Mouse (Mus musculus): ENCODE results near the gene Smad3.

The Smad3 gene

GRCm38 (mm10) chr9:63745821-63746632 lies 11.8 kb downstream of the Smad3 start:
- DNase-seq (ENCODE audit: low spot score): peak; percentile 59

GRCm38 (mm10) chr9:63744595-63744994 lies 13.2 kb downstream of the Smad3 start:
- no peak for DNase-seq (ENCODE audit: low spot score)

DNA sequence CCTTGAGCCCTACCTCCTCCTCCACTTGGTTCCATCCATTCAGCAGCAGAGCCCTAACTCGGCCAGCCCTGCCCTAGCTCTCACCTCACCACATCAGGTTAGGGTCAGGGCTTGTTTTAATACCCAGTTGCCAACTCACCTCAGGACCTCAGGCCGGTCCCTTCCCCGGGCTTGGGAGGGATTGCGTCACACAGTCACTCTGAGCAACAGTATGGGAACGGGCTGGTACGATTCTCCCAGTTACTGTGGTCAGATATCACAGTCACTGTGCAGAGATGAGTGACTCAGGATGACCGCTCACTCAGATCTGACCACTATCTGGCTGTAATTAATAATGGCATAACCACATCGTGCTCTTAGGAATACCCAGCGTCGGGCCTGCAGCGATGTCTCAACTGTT lies 14.0 kb downstream of the Smad3 start:
- DNase-seq (ENCODE audit: low spot score): no peak

DNA sequence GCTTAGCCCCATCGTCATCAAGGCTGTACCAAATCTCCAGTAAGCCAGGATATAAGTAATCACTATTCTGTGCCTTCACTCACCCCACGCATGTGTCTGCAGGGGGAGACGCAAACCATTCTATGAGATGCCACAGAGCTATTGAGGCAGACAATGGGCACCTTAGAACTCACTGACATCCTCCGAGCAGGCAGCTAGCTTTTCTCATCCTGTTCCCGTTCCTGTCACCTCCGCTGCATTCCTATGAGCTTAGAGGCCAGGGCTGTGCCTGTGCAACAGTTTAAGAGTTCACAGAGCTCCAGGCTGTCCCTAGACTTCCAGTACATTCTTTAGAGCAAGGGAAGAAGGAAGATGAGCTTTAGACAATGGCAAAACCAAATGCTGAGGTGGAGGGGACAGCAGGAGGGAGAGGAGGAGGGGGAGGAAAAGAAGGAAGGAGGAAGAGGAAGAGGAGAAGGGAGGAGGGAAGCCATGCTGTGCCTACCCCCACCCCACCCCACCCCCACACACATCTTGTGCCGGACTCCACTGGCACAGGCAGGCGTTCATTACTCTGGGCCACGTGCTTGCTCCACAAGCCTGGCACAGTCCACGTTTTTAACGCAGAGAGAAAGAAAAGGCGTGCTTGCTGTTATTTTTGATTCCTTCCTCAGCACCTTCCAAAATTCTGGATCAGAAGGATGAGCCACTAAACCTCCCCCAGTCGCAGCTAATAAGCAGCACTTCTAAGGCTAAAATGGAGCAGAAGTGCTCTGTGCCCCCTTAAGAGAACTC lies 14.7 kb downstream of the Smad3 start:
- no peak for DNase-seq (ENCODE audit: low spot score)

- DNase-seq (ENCODE audit: low spot score): no peak
Observed at GRCm38 (mm10) chr9:63742318-63742717, 15.5 kb downstream of the Smad3 start.

DNA sequence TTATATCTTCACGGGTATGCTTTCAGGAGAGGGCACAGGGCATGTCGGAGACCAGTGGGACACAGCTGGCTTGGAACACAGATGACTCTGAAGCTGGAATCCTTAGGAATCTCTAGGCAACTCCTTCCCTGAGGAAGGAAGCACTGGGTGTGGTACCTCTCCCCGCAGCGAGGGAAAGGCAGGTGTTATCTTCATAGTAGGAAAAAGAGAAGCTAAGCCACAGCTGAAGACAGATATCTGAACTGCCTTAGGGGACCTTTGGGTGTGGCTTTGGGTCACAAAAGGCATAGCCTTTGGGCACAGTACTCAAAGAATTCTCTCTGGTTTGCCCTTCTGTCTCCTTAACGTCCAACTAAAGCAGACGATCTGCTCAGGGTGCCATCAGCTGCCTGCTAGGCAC lies 16.0 kb downstream of the Smad3 start:
- no peak for DNase-seq (ENCODE audit: low spot score)

GRCm38 (mm10) chr9:63740320-63740841 lies 17.4 kb downstream of the Smad3 start:
- no peak for DNase-seq (ENCODE audit: low spot score)

- DNase-seq (ENCODE audit: low spot score): no peak
Observed at GRCm38 (mm10) chr9:63738830-63739229, 19.0 kb downstream of the Smad3 start.

DNA sequence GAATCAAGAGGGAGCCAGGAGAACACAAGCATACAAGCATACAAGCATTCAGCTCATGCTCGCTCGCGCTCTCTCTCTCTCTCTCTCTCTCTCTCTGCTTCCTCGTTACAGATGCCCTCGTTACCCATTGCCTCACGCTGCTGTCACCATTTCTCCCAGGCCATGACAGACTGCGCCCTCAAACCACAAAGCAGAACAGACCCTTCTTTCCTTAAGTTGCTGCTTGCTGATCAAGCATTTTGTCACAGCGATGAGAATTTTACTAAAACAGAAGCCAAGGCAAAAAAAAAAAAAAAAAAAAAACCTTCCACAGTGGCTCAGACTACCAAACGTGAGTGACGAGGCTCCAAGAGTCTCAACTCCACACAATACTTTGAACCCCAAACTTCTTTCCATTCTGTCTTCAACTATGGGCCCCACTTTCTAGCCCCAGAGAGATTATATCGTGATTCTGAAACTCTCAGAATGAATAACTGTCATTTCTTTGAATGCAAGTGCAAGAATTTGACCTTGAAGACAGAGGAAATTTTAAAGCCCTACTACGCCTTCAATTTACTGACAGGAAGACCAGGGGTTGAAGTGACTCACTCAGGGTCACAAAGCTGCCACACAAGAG lies 19.6 kb downstream of the Smad3 start:
- no peak for DNase-seq (ENCODE audit: low spot score)

DNA sequence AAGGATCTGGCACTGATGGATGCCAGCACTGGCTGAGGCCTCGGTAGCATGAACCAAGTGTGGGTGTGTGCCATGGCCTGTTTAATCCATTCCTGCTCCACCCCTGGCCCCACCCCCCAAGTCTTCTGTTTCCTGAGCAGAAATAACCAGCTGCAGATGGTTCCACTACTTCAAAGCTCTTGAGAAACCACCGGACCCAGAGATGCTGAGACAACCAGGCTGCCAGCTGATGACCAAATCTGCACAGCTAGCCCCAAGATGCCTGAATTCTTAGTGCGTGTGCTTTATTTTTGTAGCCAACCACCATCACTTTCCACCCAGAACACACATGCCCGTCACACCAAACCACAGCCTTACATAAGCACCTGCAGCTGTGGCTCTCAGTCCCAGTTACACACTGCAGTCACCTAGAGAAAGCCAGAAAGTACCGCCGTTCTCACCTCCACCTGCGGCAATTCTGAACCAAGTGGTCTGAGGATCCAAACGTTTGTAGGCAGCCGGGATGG lies 20.3 kb downstream of the Smad3 start:
- DNase-seq (ENCODE audit: low spot score): no peak

GRCm38 (mm10) chr9:63734261-63734660 lies 23.5 kb downstream of the Smad3 start:
- DNase-seq (ENCODE audit: low spot score): no peak

DNA sequence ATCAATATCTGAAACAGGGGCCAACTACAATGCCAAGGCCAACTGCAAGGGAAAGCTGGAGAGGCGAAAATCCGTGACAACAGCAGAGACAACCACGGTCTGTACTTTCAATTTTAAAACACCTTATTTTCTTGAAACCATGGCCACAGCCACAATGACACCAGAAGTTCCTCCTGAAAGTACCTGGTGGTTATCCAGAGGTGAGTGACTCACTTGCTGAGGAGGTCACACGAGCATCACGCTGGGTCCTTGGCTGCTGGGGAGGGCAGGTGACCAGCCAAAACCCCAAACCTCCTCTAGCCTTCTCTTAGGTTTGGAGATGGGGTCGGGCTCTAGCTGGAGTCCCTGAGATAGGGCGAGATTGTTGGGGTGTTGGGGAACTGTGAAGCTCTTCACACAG lies 25.1 kb downstream of the Smad3 start:
- no peak for DNase-seq (ENCODE audit: low spot score)

GRCm38 (mm10) chr9:63731114-63731828 lies 26.5 kb downstream of the Smad3 start:
- DNase-seq (ENCODE audit: low spot score): no peak

DNA sequence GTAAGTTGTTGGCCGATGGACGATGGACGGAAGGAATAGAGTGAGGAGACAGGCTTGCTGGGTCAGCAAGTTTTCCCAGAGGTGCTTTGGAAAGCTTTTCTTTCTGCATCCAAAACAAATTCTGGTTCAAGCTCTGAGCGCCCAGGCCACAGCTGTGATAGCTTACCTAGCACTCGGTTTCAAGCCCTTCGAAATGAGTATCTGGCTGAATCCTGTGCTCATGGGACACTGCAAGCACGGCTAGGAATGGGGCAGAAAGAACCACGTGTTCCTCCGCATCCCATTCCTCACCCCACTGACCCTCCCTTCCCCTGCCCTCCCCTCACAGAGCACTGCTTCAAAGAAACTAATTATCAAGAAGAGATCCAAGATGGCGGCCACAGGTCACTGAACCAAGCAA lies 28.8 kb downstream of the Smad3 start:
- no peak for DNase-seq (ENCODE audit: low spot score)

DNA sequence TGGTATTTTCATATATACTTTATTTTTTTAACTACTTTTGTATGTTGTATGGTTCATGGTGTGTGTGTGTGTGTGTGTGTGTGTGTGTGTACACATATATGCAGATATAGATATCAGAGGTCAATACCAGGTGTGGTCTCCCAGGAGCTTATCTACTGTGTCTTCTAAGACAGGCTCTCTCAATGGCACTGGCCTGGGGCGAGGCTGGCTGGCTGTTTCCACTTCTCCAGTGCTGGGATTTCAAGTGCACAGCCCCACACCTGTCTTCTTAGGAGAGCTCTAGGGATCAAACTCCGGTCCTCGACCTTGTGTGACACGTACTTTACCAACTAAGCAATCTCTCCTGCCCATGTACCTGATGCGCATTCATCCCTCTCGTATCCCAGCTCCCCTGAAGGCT lies 30.7 kb downstream of the Smad3 start:
- DNase-seq (ENCODE audit: low spot score): no peak

- DNase-seq (ENCODE audit: low spot score): no peak
Observed at GRCm38 (mm10) chr9:63726088-63727010, 31.4 kb downstream of the Smad3 start.

DNA sequence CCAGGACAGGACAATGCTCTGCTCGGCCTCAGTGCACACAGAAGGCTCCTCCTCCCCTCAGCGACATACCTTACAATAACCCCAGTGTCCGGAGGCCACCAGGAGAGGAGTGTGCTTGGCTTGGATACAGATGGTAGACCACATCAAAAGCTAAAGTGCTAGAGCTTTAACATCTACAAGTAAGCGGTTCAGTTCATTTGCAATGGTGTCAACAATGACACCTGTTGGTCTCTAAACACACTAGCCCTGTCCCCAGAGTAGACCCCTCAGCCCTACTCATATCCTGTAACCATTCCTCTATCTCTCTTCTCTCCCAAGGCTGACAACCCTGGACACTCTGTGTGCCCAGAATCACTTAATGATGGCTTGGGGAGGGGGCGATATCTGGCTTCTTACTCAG lies 33.0 kb downstream of the Smad3 start:
- DNase-seq (ENCODE audit: low spot score): no peak

DNA sequence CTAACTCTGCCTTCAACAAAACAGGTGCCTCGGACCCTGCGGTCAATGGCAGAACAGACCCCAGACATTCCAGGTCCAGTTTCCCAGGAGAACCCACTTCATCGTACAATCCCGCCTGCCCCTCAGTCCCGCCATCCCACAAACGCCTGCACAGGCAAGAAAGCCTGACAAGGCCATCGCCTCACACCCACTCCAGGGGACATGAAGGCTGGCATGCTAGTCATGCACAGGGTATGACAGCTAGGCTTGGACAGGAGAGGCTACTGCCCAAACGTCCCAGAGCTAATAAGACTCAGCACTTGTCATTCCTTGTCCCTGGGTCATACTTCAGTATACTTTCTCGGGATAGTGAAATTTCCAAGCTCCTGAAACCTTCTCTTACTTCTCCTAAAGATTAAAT lies 34.9 kb downstream of the Smad3 start:
- DNase-seq (ENCODE audit: low spot score): no peak

- DNase-seq (ENCODE audit: low spot score): no peak
Observed at GRCm38 (mm10) chr9:63722350-63722749, 35.4 kb downstream of the Smad3 start.

DNA sequence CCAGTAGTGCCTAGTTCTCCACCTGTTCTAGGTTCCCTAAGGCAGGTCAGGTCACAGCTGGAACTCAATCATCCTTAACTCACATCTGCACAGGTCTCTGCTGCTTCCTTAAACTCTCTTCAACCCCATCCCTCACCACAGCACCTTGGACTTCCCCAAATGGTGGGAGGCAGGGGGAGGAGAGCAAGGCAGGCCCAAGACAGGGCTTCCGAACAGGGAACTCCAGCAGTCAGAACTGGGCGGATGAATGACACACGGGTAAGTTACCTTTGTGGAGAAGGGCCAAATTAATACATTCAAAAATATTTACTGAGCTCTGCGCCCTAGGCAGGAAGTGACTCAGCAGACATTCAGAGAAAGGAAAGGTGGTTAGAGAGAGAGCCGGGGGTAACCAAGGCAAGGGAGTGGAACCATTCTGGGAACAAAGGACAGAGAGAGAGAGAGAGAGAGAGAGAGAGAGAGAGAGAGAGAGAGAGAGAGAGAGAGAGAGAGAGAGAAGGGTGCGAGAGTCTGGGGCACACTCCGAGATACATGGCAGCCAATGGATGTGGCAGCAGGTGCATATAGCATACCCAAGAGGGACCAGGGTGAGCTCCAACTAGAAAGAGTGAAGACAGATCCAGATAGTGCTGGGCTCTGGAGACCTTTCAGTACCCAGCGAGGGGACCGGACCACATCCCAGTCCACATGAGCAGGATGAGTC lies 36.1 kb downstream of the Smad3 start:
- no peak for DNase-seq (ENCODE audit: low spot score)

Data from yolk sac, embryonic 10.5 days (tissue).